Mouse (Mus musculus) neutrophil, adult 5-6 weeks (primary cell): Measurements from ENCODE around the gene Arhgap28. TPM values are rescaled to one million over a fixed set of nuclear protein-coding genes. Genes with fewer than 3 reads are reported as not detected.

Experiments used
- ATAC-seq: fragments of 151-379, 151-347 bp; 2 replicates; pipeline ENCODE4 v1.8.0; 2017; ENCODE audit warnings: mild to moderate bottlenecking, moderate TSS enrichment; ENCODE audit not compliant: insufficient number of reproducible peaks, poor library complexity, low FRiP score, severe bottlenecking; ENCODE audit errors: extremely low read depth
- total RNA-seq: library from RNA; stranded (forward); fragments of 200-1000 nt; gene quantifications from 2 replicates; pipeline ENCODE4 v1.2.3, GENCODE M21; 2017

Gene Arhgap28
- total RNA-seq, 1 experiment from 2014 or later, result 1.3 TPM

DNA sequence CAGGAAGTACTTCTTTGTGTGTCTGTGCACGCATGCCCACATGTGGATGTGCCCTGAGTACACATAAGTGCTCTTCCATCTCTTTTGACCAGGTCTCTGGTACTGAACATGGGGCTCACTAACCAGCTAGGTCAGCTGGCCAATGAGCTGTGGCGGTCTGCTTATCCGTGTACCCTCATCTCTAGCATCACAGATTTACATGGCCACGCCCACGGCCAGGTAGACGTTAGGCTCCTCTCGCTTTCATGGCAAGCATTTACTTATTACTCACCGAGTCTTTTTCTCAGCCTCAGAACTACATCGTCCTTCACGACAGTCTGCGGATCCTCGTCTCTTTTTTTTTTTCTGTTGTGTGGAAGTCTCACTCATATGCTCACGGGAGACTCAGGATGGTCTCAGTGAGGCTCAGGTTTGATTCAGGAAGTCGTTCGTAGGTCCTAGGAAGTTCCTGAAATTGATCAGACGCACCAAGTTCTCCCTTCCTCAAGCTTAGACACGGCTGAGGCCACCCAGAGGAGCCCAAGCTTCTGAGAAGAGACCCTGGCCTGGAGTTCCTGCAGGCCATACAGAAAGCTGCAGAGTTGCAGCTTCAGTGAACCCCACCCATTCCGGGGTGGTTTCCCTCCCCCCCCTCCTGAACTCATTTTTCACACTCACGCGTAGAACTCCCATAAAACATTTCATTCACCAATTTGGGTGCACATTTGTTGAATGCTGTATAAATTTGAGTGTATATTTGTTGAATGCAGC lies 167.6 kb downstream of the Arhgap28 start:
- ATAC-seq, result no peak

- ATAC-seq, result no peak
Measured at GRCm38 (mm10) chr17:67827431-67827830, 176.5 kb downstream of the Arhgap28 start.

DNA sequence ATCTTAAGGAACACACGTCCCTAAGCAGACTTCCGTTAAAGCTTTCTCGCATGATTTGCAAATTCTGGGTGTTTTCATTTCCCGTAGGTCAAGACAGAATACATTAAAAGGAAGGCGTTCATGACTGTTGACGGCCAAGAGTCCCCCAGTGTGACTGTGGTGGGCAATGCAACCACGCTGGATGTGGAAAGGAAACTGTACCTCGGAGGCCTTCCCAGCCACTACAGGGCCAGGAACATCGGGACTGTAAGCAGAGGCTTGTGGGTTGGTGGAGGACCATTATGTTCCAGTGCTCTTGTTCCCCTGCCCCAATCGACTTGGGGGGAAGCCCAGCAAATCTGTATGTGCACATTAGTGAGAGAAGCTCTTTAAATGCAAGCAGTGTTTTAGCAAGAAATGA lies 187.0 kb downstream of the Arhgap28 start:
- no peak for ATAC-seq

GRCm38 (mm10) chr17:67815720-67816119 lies 188.2 kb downstream of the Arhgap28 start:
- ATAC-seq, result no peak

GRCm38 (mm10) chr17:67813666-67814065 lies 190.3 kb downstream of the Arhgap28 start:
- no peak for ATAC-seq

GRCm38 (mm10) chr17:67809171-67809570 lies 194.7 kb downstream of the Arhgap28 start:
- no peak for ATAC-seq
